Mouse (Mus musculus): ENCODE results near the gene Efl1. TPM values are rescaled to one million over a fixed set of nuclear protein-coding genes. Genes with fewer than 3 reads are reported as not detected.

The Efl1 gene
- total RNA-seq (2014; rRNA removed) = 7.3 and 8.2 TPM in 2 replicates
- polyA plus RNA-seq (2012; rRNA removed) = 2.0 and 2.4 TPM in 2 replicates

GRCm38 (mm10) chr7:82648353-82649080 lies at the start of gene Efl1, which contains the start of gene Saxo2:
TSS of gene Efl1 (plus strand) at chr7:82648614.
TSS of gene Saxo2 (minus strand) at chr7:82648528.
- DNase-seq (ENCODE audit: extremely low read depth, low read depth, low spot score) = peak; percentile 82
- H3K9ac ChIP-seq (ENCODE audit: low read depth, low read length) = peak within 1 kb of the TSS; percentile 71
- peaks cover 4% of the 10 kb centered on the region; the same call in 1 of the 2 replicates for H3K4me1 ChIP-seq (ENCODE audit: control insufficient read depth, insufficient read depth, low read length)
- no peaks in the 10 kb centered on the region for H3K27me3 ChIP-seq (ENCODE audit: control insufficient read depth, insufficient read depth, low read length)
- no peak for TF ChIP-seq CTCF (IDR thresholded peaks at IDR 0.05; ENCODE audit: low read depth, low read length)
- no peak for TF ChIP-seq POLR2A (IDR thresholded peaks at IDR 0.05; ENCODE audit: extremely low read depth, insufficient read depth, low read length)
- peak within 1 kb of the TSS; percentile 69 for H3K4me3 ChIP-seq (ENCODE audit: insufficient read depth, low read depth, low read length)
- WGBS = under 1% methylated on average over 46 of the region's 46 CpGs
- H3K36me3 ChIP-seq (ENCODE audit: control insufficient read depth, insufficient read depth, low read length) = peaks cover 7% of the 10 kb centered on the region; the same call in 1 of the 2 replicates
- peak within 1 kb of the TSS; percentile 12 for H3K27ac ChIP-seq (replicated peaks; ENCODE audit: insufficient read depth, low read depth, low read length)
- H3K79me2 ChIP-seq (ENCODE audit: control insufficient read depth, insufficient read depth, low read length) = peaks cover 3% of the 10 kb centered on the region; the same call in 1 of the 2 replicates

GRCm38 (mm10) chr7:82602008-82602407 lies 46.4 kb upstream of the Efl1 start:
- H3K79me2 ChIP-seq (ENCODE audit: control insufficient read depth, insufficient read depth, low read length) = no peaks in the 10 kb centered on the region
- H3K4me3 ChIP-seq (ENCODE audit: insufficient read depth, low read depth, low read length) = no peak overlapping the region
- DNase-seq (ENCODE audit: extremely low read depth, low read depth, low spot score) = no peak
- no peaks in the 10 kb centered on the region for H3K36me3 ChIP-seq (ENCODE audit: control insufficient read depth, insufficient read depth, low read length)
- no peak for TF ChIP-seq CTCF (IDR thresholded peaks at IDR 0.05; ENCODE audit: low read depth, low read length)
- TF ChIP-seq POLR2A (IDR thresholded peaks at IDR 0.05; ENCODE audit: extremely low read depth, insufficient read depth, low read length) = no peak
- no peak overlapping the region for H3K27ac ChIP-seq (replicated peaks; ENCODE audit: insufficient read depth, low read depth, low read length)
- no peaks in the 10 kb centered on the region for H3K27me3 ChIP-seq (ENCODE audit: control insufficient read depth, insufficient read depth, low read length)
- H3K9ac ChIP-seq (ENCODE audit: low read depth, low read length) = no peak overlapping the region
- WGBS = 75% methylated on average over 4 of the region's 4 CpGs
- no peaks in the 10 kb centered on the region for H3K4me1 ChIP-seq (ENCODE audit: control insufficient read depth, insufficient read depth, low read length)

GRCm38 (mm10) chr7:82605425-82605824 lies 43.0 kb upstream of the Efl1 start:
- WGBS = 77% methylated on average over 6 of the region's 6 CpGs
- TF ChIP-seq CTCF (IDR thresholded peaks at IDR 0.05; ENCODE audit: low read depth, low read length) (no peak), POLR2A (IDR thresholded peaks at IDR 0.05; ENCODE audit: extremely low read depth, insufficient read depth, low read length) (no peak)
- H3K27ac ChIP-seq (replicated peaks; ENCODE audit: insufficient read depth, low read depth, low read length) = no peak overlapping the region

GRCm38 (mm10) chr7:82609629-82610028 lies 38.8 kb upstream of the Efl1 start:
- no peaks in the 10 kb centered on the region for H3K36me3 ChIP-seq (ENCODE audit: control insufficient read depth, insufficient read depth, low read length)
- no peak overlapping the region for H3K4me3 ChIP-seq (ENCODE audit: insufficient read depth, low read depth, low read length)
- H3K79me2 ChIP-seq (ENCODE audit: control insufficient read depth, insufficient read depth, low read length) = no peaks in the 10 kb centered on the region
- DNase-seq (ENCODE audit: extremely low read depth, low read depth, low spot score) = no peak
- no peaks in the 10 kb centered on the region for H3K4me1 ChIP-seq (ENCODE audit: control insufficient read depth, insufficient read depth, low read length)
- peaks cover 3% of the 10 kb centered on the region; the same call in 1 of the 2 replicates for H3K27me3 ChIP-seq (ENCODE audit: control insufficient read depth, insufficient read depth, low read length)
- TF ChIP-seq CTCF (IDR thresholded peaks at IDR 0.05; ENCODE audit: low read depth, low read length) (no peak), POLR2A (IDR thresholded peaks at IDR 0.05; ENCODE audit: extremely low read depth, insufficient read depth, low read length) (no peak)
- 61% methylated on average over 3 of the region's 3 CpGs for WGBS
- no peak overlapping the region for H3K27ac ChIP-seq (replicated peaks; ENCODE audit: insufficient read depth, low read depth, low read length)
- no peak overlapping the region for H3K9ac ChIP-seq (ENCODE audit: low read depth, low read length)

More at GRCm38 (mm10) chr7:82605425-82605824, 43.0 kb upstream of the Efl1 start:
- no peak overlapping the region for H3K9ac ChIP-seq (ENCODE audit: low read depth, low read length)
- no peak for DNase-seq (ENCODE audit: extremely low read depth, low read depth, low spot score)
- H3K4me3 ChIP-seq (ENCODE audit: insufficient read depth, low read depth, low read length) = no peak overlapping the region
- no peaks in the 10 kb centered on the region for H3K36me3 ChIP-seq (ENCODE audit: control insufficient read depth, insufficient read depth, low read length)
- H3K4me1 ChIP-seq (ENCODE audit: control insufficient read depth, insufficient read depth, low read length) = no peaks in the 10 kb centered on the region
- H3K79me2 ChIP-seq (ENCODE audit: control insufficient read depth, insufficient read depth, low read length) = no peaks in the 10 kb centered on the region
- H3K27me3 ChIP-seq (ENCODE audit: control insufficient read depth, insufficient read depth, low read length) = no peaks in the 10 kb centered on the region

GRCm38 (mm10) chr7:82625342-82625741 lies 23.1 kb upstream of the Efl1 start:
- Histone ChIP-seq H3K27ac (replicated peaks; ENCODE audit: insufficient read depth, low read depth, low read length) (no peak overlapping the region), H3K36me3 (ENCODE audit: control insufficient read depth, insufficient read depth, low read length) (no peaks in the 10 kb centered on the region), H3K9ac (ENCODE audit: low read depth, low read length) (no peak overlapping the region), H3K4me1 (ENCODE audit: control insufficient read depth, insufficient read depth, low read length) (no peaks in the 10 kb centered on the region), H3K79me2 (ENCODE audit: control insufficient read depth, insufficient read depth, low read length) (no peaks in the 10 kb centered on the region), H3K4me3 (ENCODE audit: insufficient read depth, low read depth, low read length) (no peak overlapping the region), H3K27me3 (ENCODE audit: control insufficient read depth, insufficient read depth, low read length) (no peaks in the 10 kb centered on the region)
- DNase-seq (ENCODE audit: extremely low read depth, low read depth, low spot score) = no peak
- WGBS = 18% methylated on average over 7 of the region's 7 CpGs
- TF ChIP-seq CTCF (IDR thresholded peaks at IDR 0.05; ENCODE audit: low read depth, low read length) (no peak), POLR2A (IDR thresholded peaks at IDR 0.05; ENCODE audit: extremely low read depth, insufficient read depth, low read length) (no peak)

- Histone ChIP-seq H3K79me2 (ENCODE audit: control insufficient read depth, insufficient read depth, low read length) (peaks cover 3% of the 10 kb centered on the region; the same call in 1 of the 2 replicates), H3K27ac (replicated peaks; ENCODE audit: insufficient read depth, low read depth, low read length) (no peak overlapping the region), H3K36me3 (ENCODE audit: control insufficient read depth, insufficient read depth, low read length) (peaks cover 6% of the 10 kb centered on the region; the same call in 1 of the 2 replicates), H3K4me3 (ENCODE audit: insufficient read depth, low read depth, low read length) (no peak overlapping the region), H3K27me3 (ENCODE audit: control insufficient read depth, insufficient read depth, low read length) (no peaks in the 10 kb centered on the region), H3K9ac (ENCODE audit: low read depth, low read length) (no peak overlapping the region), H3K4me1 (ENCODE audit: control insufficient read depth, insufficient read depth, low read length) (peaks cover 4% of the 10 kb centered on the region; the same call in 1 of the 2 replicates)
- DNase-seq (ENCODE audit: extremely low read depth, low read depth, low spot score) = no peak
- 86% methylated on average over 3 of the region's 3 CpGs for WGBS
- TF ChIP-seq POLR2A (IDR thresholded peaks at IDR 0.05; ENCODE audit: extremely low read depth, insufficient read depth, low read length) (no peak), CTCF (IDR thresholded peaks at IDR 0.05; ENCODE audit: low read depth, low read length) (no peak)
Measured at GRCm38 (mm10) chr7:82647183-82647582, 1.2 kb upstream of the Efl1 start.
